Comparison of ENCODE assay signal across 13 mouse cellular contexts in genomic region chr2:156731592-156731991, GRCm38 (mm10). TPM values are rescaled to one million over a fixed set of nuclear protein-coding genes. Genes with fewer than 3 reads are reported as not detected.
DNase-seq lines count a peak whose midpoint lies in the region; ATAC-seq and TF ChIP-seq lines count a peak whose summit lies in the region.
"Had no signal": no experiment of that assay in that cellular context is flagged by ENCODE, and none has a peak within 500 bp of the region (broad histone marks: within the 10 kb centered on the region; RNA-seq: fewer than 3 reads in every experiment).

No protein-coding gene starts in this region.

- no peak overlapping the region for H3K9ac ChIP-seq in forebrain, embryonic 14.5 days (ENCODE audit: low read length)
- no peak overlapping the region for H3K9ac ChIP-seq in forebrain, postnatal 0 days
- H3K9ac ChIP-seq in heart, postnatal 0 days (replicated peaks; ENCODE audit: low read depth, low read length) = no peak overlapping the region
- no peak overlapping the region for H3K9ac ChIP-seq in lung, embryonic 14.5 days
- H3K9ac ChIP-seq in stomach, embryonic 16.5 days (ENCODE audit: low read length) = no peak overlapping the region
- H3K9ac ChIP-seq: hindbrain, embryonic 15.5 days; limb, embryonic 12.5 days had no signal

- no peak for TF ChIP-seq EP300 in heart, postnatal 0 days (IDR thresholded peaks at IDR 0.05; ENCODE audit: low read depth)

- ATAC-seq in forebrain, embryonic 14.5 days = no peak
- no peak for ATAC-seq in forebrain, postnatal 0 days
- ATAC-seq in heart, postnatal 0 days (ENCODE audit: insufficient read depth, low read depth) = no peak
- ATAC-seq in lung, embryonic 14.5 days (ENCODE audit: insufficient read depth) = no peak
- no peak for ATAC-seq in stomach, embryonic 16.5 days (ENCODE audit: insufficient read depth, low FRiP score)
- ATAC-seq: Patski had no signal

- H3K27me3 ChIP-seq in forebrain, embryonic 14.5 days (replicated peaks; ENCODE audit: control insufficient read depth, insufficient read depth, low read length) = no peaks in the 10 kb centered on the region
- H3K27me3 ChIP-seq in forebrain, postnatal 0 days (ENCODE audit: insufficient read depth, low read length) = no peaks in the 10 kb centered on the region
- H3K27me3 ChIP-seq in heart, postnatal 0 days (ENCODE audit: control insufficient read depth, insufficient read depth, low read length) = no peaks in the 10 kb centered on the region
- no peaks in the 10 kb centered on the region for H3K27me3 ChIP-seq in lung, embryonic 14.5 days (ENCODE audit: insufficient read depth, low read length)
- no peaks in the 10 kb centered on the region for H3K27me3 ChIP-seq in stomach, embryonic 16.5 days (ENCODE audit: control insufficient read depth, insufficient read depth, low read length)
- H3K27me3 ChIP-seq: hindbrain, embryonic 15.5 days; limb, embryonic 12.5 days; Patski had no signal

- H3K4me2 ChIP-seq in forebrain, embryonic 14.5 days (ENCODE audit: low read length) = no peak overlapping the region
- H3K4me2 ChIP-seq in forebrain, postnatal 0 days (ENCODE audit: low read depth) = no peak overlapping the region
- no peak overlapping the region for H3K4me2 ChIP-seq in heart, postnatal 0 days (ENCODE audit: low read depth, low read length)
- no peak overlapping the region for H3K4me2 ChIP-seq in lung, embryonic 14.5 days
- H3K4me2 ChIP-seq in stomach, embryonic 16.5 days (ENCODE audit: low read depth, low read length) = no peak overlapping the region
- H3K4me2 ChIP-seq: hindbrain, embryonic 15.5 days; limb, embryonic 12.5 days had no signal

- no peak for TF ChIP-seq CTCF in forebrain, postnatal 0 days (IDR thresholded peaks at IDR 0.05; ENCODE audit: low read depth)
- TF ChIP-seq CTCF in heart, postnatal 0 days (IDR thresholded peaks at IDR 0.05; ENCODE audit: low read depth) = no peak
- no peak for TF ChIP-seq CTCF in lung, embryonic 14.5 days (IDR thresholded peaks at IDR 0.05; ENCODE audit: low read depth)

- peak overlapping the region; percentile 24; the same call in 1 of the 2 replicates for H3K27ac ChIP-seq in forebrain, embryonic 14.5 days (ENCODE audit: low read depth, low read length)
- H3K27ac ChIP-seq in forebrain, postnatal 0 days (ENCODE audit: low read depth, low read length) = no peak overlapping the region
- peak overlapping the region; percentile 53 for H3K27ac ChIP-seq in heart, postnatal 0 days (ENCODE audit: low read depth)
- H3K27ac ChIP-seq in lung, embryonic 14.5 days (ENCODE audit: low read depth) = 0 out of 2 replicates have a peak overlapping the region, but pooled peaks have one; percentile 12
- peak overlapping the region; percentile 73 for H3K27ac ChIP-seq in stomach, embryonic 16.5 days (ENCODE audit: low read length)
- H3K27ac ChIP-seq: hindbrain, embryonic 15.5 days; limb, embryonic 12.5 days had no signal

- H3K4me1 ChIP-seq in forebrain, embryonic 14.5 days (ENCODE audit: control insufficient read depth, insufficient read depth, low read length) = peaks cover 7% of the 10 kb centered on the region
- H3K4me1 ChIP-seq in forebrain, postnatal 0 days (ENCODE audit: insufficient read depth) = peaks cover 8% of the 10 kb centered on the region; the same call in 1 of the 2 replicates
- H3K4me1 ChIP-seq in heart, postnatal 0 days (ENCODE audit: control insufficient read depth, insufficient read depth) = peaks cover 69% of the 10 kb centered on the region
- H3K4me1 ChIP-seq in lung, embryonic 14.5 days (ENCODE audit: insufficient read depth) = peaks cover 12% of the 10 kb centered on the region
- H3K4me1 ChIP-seq in stomach, embryonic 16.5 days (ENCODE audit: control insufficient read depth, insufficient read depth, low read length) = peaks cover 40% of the 10 kb centered on the region

- intact Hi-C loops in heart, postnatal 10 days (cut with DNase I) = no loop called here

- no peak overlapping the region for H3K4me3 ChIP-seq in forebrain, embryonic 14.5 days (ENCODE audit: low read depth, low read length)
- H3K4me3 ChIP-seq in forebrain, postnatal 0 days (ENCODE audit: low read depth, low read length) = no peak overlapping the region
- H3K4me3 ChIP-seq in heart, postnatal 0 days (ENCODE audit: low read depth, low read length) = no peak overlapping the region
- no peak overlapping the region for H3K4me3 ChIP-seq in lung, embryonic 14.5 days (ENCODE audit: low read depth, low read length)
- H3K4me3 ChIP-seq in stomach, embryonic 16.5 days (replicated peaks; ENCODE audit: low read length) = no peak overlapping the region
- H3K4me3 ChIP-seq: hindbrain, embryonic 15.5 days; limb, embryonic 12.5 days had no signal

- H3K9me3 ChIP-seq in forebrain, embryonic 14.5 days (replicated peaks; ENCODE audit: control insufficient read depth, low read length) = no peaks in the 10 kb centered on the region
- H3K9me3 ChIP-seq in forebrain, postnatal 0 days (ENCODE audit: low read length) = no peaks in the 10 kb centered on the region
- no peaks in the 10 kb centered on the region for H3K9me3 ChIP-seq in heart, postnatal 0 days (replicated peaks; ENCODE audit: control insufficient read depth, low read length)
- H3K9me3 ChIP-seq in lung, embryonic 14.5 days (ENCODE audit: low read depth, low read length) = no peaks in the 10 kb centered on the region
- no peaks in the 10 kb centered on the region for H3K9me3 ChIP-seq in stomach, embryonic 16.5 days (replicated peaks; ENCODE audit: control insufficient read depth, low read length)
- H3K9me3 ChIP-seq: hindbrain, embryonic 15.5 days; limb, embryonic 12.5 days had no signal

- no peak for DNase-seq in forebrain, embryonic 14.5 days (ENCODE audit: low spot score)
- no peak for DNase-seq in forebrain, postnatal 0 days
- DNase-seq in heart, postnatal 0 days (ENCODE audit: low spot score) = no peak
- DNase-seq in heart, postnatal 10 days = no peak
- DNase-seq in lung, embryonic 14.5 days = no peak
- no peak for DNase-seq in lung, postnatal 36 days
- DNase-seq in cerebellum, postnatal 25 days = no peak
- DNase-seq: thymus, postnatal 25 days had no signal

- peaks cover 13% of the 10 kb centered on the region; the same call in 1 of the 2 replicates for H3K36me3 ChIP-seq in forebrain, embryonic 14.5 days (ENCODE audit: control insufficient read depth, insufficient read depth, low read length)
- H3K36me3 ChIP-seq in forebrain, postnatal 0 days (ENCODE audit: insufficient read depth) = no peaks in the 10 kb centered on the region
- H3K36me3 ChIP-seq in heart, postnatal 0 days (replicated peaks; ENCODE audit: control insufficient read depth, insufficient read depth, low read length) = no peaks in the 10 kb centered on the region
- H3K36me3 ChIP-seq in lung, embryonic 14.5 days (ENCODE audit: insufficient read depth) = no peaks in the 10 kb centered on the region
- no peaks in the 10 kb centered on the region for H3K36me3 ChIP-seq in stomach, embryonic 16.5 days (ENCODE audit: control insufficient read depth, insufficient read depth, low read length)

RNA-seq across cellular contexts. Expression of gene Myl9, which starts 43.6 kb away (rescaled TPM):
- 40.5 and 44.1 TPM in 2 replicates for polyA plus RNA-seq in forebrain, embryonic 14.5 days (2014; fragmentation: Nextera tagmentation; extraction: Ambion mirVana)
- 24.4 and 34.3 TPM in 2 replicates for total RNA-seq in forebrain, postnatal 0 days (2014; rRNA removed)
- 34.6 and 39.6 TPM in 2 replicates for polyA plus RNA-seq in forebrain, postnatal 0 days (2015; fragmentation: Nextera tagmentation; extraction: Ambion mirVana)
- total RNA-seq in heart, postnatal 0 days (2014; rRNA removed; ENCODE audit: low replicate concordance) = 1,299 and 1,431 TPM in 2 replicates
- 1,847 and 1,885 TPM in 2 replicates for polyA plus RNA-seq in heart, postnatal 0 days (2015; fragmentation: Nextera tagmentation; extraction: Ambion mirVana)
- total RNA-seq in heart, postnatal 10 days (2021) = 100 to 1,000 TPM; 391 to 523 TPM
- 397 and 446 TPM in 2 replicates for polyA plus RNA-seq in lung, embryonic 14.5 days (2014; fragmentation: Nextera tagmentation; extraction: Ambion mirVana)
- 1,649 and 1,814 TPM in 2 replicates for polyA plus RNA-seq in stomach, embryonic 16.5 days (2015; fragmentation: Nextera tagmentation; extraction: Ambion mirVana)
- total RNA-seq: common myeloid progenitor, adult 5-6 weeks had no signal
